Mouse (Mus musculus) adrenal gland, adult 2 months (tissue): ENCODE measurements at regions not wholly inside any gene's neighbourhood (a gene's known extent, or its start where the extent isn't known, plus 50 kb on each side); places are given as distances from the start of the nearest gene placed in this dataset.

Experiments used
- DNase-seq: peaks from one replicate; pipeline ENCODE4 v3.0.0; 2021

- DNase-seq = no peak
Observed at GRCm38 (mm10) chr17:88343091-88343783, 97.3 kb upstream of the Foxn2 start.

GRCm38 (mm10) chr17:88345433-88345832 is 95.1 kb upstream of the Foxn2 start:
- no peak for DNase-seq

GRCm38 (mm10) chr17:88346896-88347295 is 93.6 kb upstream of the Foxn2 start:
- DNase-seq = no peak

GRCm38 (mm10) chr17:88349825-88350460 is 90.6 kb upstream of the Foxn2 start:
- no peak for DNase-seq

GRCm38 (mm10) chr17:88350986-88351385 is 89.5 kb upstream of the Foxn2 start:
- DNase-seq = no peak

DNA sequence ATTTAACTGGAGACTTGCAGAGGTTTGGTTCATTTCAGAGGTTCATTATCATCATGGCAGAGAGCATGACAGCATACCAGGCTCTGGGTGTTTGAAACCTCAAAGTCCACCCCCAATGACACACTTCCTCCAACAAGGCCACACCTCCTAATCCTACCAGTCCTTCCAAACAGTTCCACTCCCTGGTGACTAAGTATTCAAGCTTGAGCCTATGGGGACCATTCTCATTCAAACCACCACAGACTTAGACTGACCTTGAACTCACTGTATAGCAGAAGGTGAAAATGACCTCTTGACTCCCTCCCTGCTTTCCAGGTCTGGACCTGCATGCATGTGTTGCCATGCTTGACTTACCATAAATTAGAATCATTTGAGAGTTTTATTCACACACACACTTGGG is 87.6 kb upstream of the Foxn2 start:
- DNase-seq = no peak

- DNase-seq = no peak
Observed at GRCm38 (mm10) chr17:88361161-88361560, 79.3 kb upstream of the Foxn2 start.

DNA sequence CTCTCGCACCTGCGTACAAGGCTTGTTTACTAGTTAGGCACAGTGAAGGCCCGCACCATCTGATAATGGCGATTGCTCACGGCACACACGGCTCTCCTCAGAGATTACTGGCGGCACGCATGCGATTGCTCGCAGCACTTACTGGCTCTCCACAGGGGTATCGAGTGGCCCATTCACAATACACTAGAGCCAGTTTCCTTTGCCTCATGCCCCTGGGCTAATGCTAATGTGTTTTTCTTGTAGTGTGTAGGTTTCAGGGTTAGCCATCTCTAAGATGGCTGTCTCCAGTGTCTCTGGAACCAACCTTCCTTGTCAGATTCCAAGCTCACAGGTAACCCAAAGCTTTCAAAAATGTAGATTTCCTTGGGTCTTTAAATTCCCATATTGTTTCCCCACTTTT is 78.1 kb upstream of the Foxn2 start:
- DNase-seq = no peak

DNA sequence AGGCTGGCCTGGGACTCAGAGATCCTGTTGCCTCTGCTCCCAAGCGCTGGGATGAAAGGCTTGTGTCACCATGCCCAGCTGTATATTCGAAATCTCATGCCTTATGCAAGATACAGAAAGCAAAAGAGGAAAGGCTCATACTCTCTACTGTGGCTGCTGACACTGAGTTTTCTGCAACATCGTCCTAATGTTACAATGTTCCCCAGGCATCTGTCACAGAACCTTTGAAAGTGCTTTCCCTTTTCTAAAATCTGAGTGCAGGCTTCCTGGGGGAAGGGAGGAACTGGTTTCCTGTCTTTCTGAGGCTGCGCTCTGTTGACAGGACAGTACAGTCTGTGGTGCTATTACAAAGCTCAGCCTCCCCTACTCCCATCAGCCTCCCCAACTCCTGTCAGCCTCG is 72.6 kb upstream of the Foxn2 start:
- no peak for DNase-seq

DNA sequence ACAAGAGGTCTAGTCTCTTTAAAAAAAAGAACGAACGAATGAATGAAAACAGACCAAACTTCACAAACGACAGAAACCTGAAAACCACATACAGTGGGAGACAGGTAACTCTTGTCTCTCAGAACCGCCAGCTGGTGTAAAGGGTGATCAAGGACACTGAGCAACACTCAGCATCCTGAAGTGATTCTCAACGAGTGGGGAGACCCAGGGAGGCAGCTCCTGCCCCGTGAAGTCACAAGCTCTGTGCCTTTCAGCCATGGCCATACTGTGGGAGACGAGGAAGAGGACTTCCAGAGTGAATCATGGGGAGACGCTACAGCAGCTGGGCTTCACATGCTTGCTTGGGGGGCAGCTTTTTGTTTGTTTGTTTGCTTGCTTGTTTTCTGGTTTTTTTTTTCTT is 70.5 kb upstream of the Foxn2 start:
- no peak for DNase-seq

- peak; percentile 75 for DNase-seq
Observed at GRCm38 (mm10) chr17:88370676-88371075, 69.8 kb upstream of the Foxn2 start.

GRCm38 (mm10) chr17:88378505-88378904 is 62.0 kb upstream of the Foxn2 start:
- DNase-seq = no peak

GRCm38 (mm10) chr17:88379389-88379788 is 61.1 kb upstream of the Foxn2 start:
- DNase-seq = no peak

DNA sequence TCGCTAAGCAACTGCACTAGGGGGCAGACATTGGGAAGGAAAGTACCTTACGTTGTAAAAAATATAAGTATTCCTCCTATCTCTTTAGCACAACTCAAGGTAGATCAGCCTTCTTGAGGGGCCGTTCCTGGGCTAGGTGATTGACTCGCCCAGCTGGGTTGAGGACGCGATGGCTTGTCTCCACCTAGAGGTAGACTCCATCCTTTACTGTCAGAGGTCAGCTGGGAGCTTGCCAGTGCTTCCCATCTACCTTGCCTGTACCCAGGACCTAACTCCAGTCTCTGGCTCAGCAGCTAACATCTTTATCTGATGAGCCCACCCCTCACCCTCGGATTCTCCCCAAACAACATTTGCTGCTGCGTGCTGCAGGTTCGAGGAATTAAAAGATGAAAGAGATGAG is 59.4 kb upstream of the Foxn2 start:
- no peak for DNase-seq

DNA sequence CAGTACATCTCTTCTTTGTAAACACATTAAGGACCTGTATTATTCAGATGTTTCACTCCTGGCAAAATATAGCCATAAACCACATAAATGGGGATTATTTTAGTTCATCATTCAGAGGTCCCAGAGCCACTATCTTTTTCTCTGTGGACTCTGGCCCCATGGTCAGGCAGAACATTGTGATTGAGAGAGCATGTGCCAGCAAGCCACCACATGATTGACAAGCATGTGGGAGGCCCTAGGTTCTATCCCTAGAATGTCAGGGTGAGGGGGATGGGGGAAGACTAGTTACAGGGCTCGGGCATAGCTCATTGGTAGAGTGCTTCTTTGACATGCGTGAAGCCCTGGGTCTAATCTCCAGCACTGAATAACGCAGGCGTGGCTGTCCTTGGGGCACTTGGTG is 57.1 kb upstream of the Foxn2 start:
- DNase-seq = no peak

DNA sequence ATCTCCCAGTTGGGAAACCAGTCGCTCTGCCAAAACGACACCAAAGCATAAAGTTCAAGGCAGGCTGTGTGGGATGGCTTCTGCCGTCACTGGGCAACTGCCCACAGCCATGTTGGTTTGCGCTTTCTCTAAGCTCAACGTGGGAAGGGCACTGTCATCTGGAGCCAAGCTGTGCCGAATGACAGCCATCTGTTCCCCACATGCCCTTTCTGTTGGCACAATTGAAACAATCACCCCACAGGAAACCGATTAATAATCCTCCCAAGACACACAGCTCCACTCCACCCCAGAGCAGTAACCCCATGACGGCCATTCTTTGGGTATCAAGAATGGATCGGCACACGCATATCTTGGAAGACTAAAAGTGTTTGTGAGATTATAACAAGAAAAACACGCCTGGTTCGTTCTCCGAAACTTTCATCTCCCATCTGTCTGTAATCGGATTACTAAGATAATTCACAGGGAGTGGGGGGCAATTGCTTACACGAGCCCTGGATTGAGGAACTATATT is 52.0 kb upstream of the Foxn2 start:
- no peak for DNase-seq

DNA sequence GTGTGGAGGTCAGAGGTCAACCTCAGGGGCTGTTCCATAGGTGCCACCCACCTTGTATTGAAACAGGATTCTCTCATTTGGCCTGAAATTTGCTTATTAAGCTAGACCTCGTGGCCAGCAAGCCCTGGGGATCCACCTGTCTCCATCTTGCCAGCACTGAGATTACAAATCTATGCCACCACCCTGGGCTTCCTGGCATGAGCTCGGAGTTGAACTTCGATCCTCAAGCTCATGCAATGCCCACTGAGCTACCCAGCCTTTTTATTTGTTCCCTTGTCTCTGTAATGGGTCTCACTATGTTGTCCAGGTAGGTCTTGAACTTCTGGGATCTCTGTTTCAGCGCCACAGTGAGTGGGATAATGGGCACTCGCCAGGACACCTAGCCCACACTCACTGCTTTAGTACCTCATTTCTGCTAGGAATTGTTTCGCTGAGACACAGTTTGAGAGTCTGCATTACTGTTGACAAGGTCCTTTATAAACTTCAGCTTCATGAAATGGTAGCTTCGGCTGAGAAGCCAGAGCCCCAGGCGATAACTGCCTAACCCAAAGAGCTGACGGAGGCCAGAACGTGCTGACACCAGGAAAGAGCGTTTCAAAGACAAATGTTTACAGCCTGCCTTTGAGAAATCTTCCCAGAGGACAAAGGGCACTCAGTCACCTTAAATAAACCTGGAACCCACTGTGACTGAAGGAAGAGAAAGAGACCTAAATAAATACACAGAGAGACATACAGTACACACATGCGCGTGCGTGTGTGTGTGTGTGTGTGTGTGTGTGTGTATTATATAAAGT is 50.6 kb upstream of the Foxn2 start:
- no peak for DNase-seq
